Mouse (Mus musculus) heart, embryonic 12.5 days (tissue): ENCODE data around the gene Ino80b. TPM values are rescaled to one million over a fixed set of nuclear protein-coding genes. Genes with fewer than 3 reads are reported as not detected.

Experiments used
- ATAC-seq: fragments of 200-750 bp; cut with Nextera tagmentation; 2 replicates; pipeline ENCODE4 v1.8.0; 2017; ENCODE audit warnings: moderate TSS enrichment, moderate library complexity; ENCODE audit not compliant: insufficient number of reproducible peaks, low FRiP score
- H3K27ac ChIP-seq: fragments of 300-500 bp; sonication (generic); 2 replicates; pipeline ENCODE4 v1.5.1; 2016; ENCODE audit warnings: mild to moderate bottlenecking, moderate library complexity; ENCODE audit not compliant: poor library complexity, severe bottlenecking
- H3K27me3 ChIP-seq: fragments of 300-500 bp; sonication (generic); replicated peaks from 2 replicates; pipeline ENCODE4 v1.6.1; 2016; ENCODE audit warnings: mild to moderate bottlenecking, moderate library complexity
- H3K36me3 ChIP-seq: fragments of 300-500 bp; sonication (generic); 2 replicates; pipeline ENCODE4 v1.6.1; 2016; ENCODE audit warnings: mild to moderate bottlenecking, moderate library complexity
- H3K4me1 ChIP-seq: fragments of 300-500 bp; sonication (generic); replicated peaks from 2 replicates; pipeline ENCODE4 v1.6.1; 2016; ENCODE audit warnings: mild to moderate bottlenecking
- H3K4me2 ChIP-seq: fragments of 300-500 bp; sonication (generic); 2 replicates; pipeline ENCODE4 v1.6.1; 2016; ENCODE audit warnings: mild to moderate bottlenecking, moderate library complexity
- H3K4me3 ChIP-seq: fragments of 300-500 bp; sonication (generic); 2 replicates; pipeline ENCODE4 v1.5.1; 2016; ENCODE audit warnings: mild to moderate bottlenecking
- H3K9ac ChIP-seq: fragments of 300-500 bp; sonication (generic); 2 replicates; pipeline ENCODE4 v1.6.1; 2016; ENCODE audit warnings: mild to moderate bottlenecking, moderate library complexity
- H3K9me3 ChIP-seq: fragments of 300-500 bp; sonication (generic); replicated peaks from 2 replicates; pipeline ENCODE4 v1.6.1; 2016; ENCODE audit warnings: mild to moderate bottlenecking, moderate library complexity
- WGBS: fragments of 180-500 bp; shearing (Covaris S2); methylation state at CpG from one replicate; pipeline ENCODE4 v1.1.7; 2016; 5-methylcytosine and 5-hydroxymethylcytosine counted together
- polyA plus RNA-seq: library from polyadenylated mRNA; unstranded; fragments of >200 nt; fragmentation: Nextera tagmentation; extraction: Ambion mirVana; gene quantifications from 2 replicates; pipeline ENCODE4 v1.2.1, GENCODE M21; 2016

The Ino80b gene
- polyA plus RNA-seq, 1 experiment from 2014 or later = 12.1 TPM

DNA sequence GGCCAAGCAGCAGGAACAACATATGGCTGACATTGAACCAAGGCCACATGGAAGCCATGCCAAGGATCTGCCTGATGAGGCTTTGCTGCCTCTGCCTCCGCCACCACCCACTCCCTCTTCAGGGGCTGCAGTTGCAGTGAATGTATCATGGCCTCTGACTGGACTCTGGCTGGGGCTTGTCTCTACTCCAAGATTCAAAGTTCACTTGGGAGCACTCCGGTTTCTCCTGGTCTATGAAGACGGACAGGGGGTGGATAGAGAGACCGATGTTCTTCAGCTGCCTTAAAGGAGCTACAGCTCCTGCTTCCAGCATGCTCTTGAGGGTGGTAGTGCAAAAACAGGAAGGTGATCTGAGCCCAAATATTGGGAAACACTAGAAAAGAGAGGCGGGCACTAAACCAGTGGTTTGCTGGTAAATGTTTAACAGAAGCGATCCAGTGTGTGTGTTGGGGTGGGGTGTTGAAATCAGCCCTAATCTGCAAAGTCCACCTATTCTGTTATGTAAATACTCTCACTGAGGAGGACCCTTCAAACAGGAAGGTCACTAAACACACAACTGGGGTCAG lies 6.3 kb upstream of the Ino80b start:
- no peak for ATAC-seq
- 73% methylated on average over 6 of the region's 6 CpGs for WGBS
- peaks cover 16% of the 10 kb centered on the region for H3K4me1 ChIP-seq
- peaks cover 11% of the 10 kb centered on the region; the same call in 1 of the 2 replicates for H3K27me3 ChIP-seq
- no peak overlapping the region for H3K4me3 ChIP-seq
- no peaks in the 10 kb centered on the region for H3K9me3 ChIP-seq
- H3K4me2 ChIP-seq = no peak overlapping the region
- H3K9ac ChIP-seq = no peak overlapping the region; the same call in 1 of the 2 replicates
- H3K27ac ChIP-seq = no peak overlapping the region
- H3K36me3 ChIP-seq = no peaks in the 10 kb centered on the region

DNA sequence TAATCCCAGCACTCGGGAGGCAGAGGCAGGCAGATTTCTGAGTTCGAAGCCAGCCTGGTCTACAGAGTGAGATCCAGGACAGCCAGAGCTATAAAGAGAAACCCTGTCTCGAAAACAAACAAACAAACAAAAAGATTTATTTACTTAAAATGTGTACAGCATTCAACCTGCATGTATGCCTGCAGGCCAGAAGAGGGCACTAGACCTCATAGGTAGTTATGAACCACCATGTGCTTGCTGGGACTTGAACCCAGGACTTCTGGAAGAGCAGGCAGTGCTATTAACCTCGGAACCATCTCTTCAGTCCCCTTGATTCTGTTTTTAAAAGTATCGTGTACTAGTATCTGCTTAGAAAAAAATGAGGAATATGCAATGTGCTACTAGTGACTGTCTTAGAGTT lies 2.2 kb upstream of the Ino80b start:
- Histone ChIP-seq H3K36me3 (no peaks in the 10 kb centered on the region), H3K4me2 (no peak overlapping the region), H3K9me3 (no peaks in the 10 kb centered on the region), H3K27ac (no peak overlapping the region), H3K4me3 (no peak overlapping the region), H3K27me3 (no peaks in the 10 kb centered on the region), H3K9ac (no peak overlapping the region), H3K4me1 (peaks cover 19% of the 10 kb centered on the region)
- WGBS = 92% methylated on average over 5 of the region's 5 CpGs
- no peak for ATAC-seq

DNA sequence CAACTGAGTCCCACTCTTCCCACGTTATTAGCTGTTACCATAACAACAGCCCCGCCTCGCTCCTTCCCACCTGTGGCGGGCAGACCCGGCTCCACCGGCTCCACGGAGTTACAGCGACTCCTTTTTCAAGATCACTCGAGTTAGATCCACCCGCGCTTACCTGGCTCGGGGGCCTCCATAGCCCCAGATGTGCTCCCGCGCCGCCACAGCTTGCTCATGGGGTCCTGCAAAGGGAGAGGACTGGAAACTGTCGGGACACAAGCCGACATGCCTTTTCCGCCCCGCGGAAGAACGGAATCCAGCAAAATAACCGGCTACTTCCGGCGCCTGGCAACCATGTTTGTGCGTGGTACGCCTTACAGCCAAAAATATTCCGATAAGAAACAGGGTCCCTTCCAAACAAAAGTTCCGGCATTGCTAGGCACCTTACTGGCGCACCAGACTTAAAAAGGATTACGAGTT lies 349 bp downstream of the Ino80b start:
- H3K4me2 ChIP-seq = peak overlapping the region; percentile 81
- H3K9ac ChIP-seq = peak overlapping the region; percentile 81
- peaks cover 33% of the 10 kb centered on the region for H3K4me1 ChIP-seq
- peak overlapping the region; percentile 50; the same call in 1 of the 2 replicates for H3K27ac ChIP-seq
- under 1% methylated on average over 30 of the region's 30 CpGs for WGBS
- 0 out of 2 replicates have a peak, but pooled peaks cover under 1% of the 10 kb centered on the region for H3K36me3 ChIP-seq
- H3K27me3 ChIP-seq = no peaks in the 10 kb centered on the region
- ATAC-seq = no peak
- no peaks in the 10 kb centered on the region for H3K9me3 ChIP-seq
- H3K4me3 ChIP-seq = peak overlapping the region; percentile 92

DNA sequence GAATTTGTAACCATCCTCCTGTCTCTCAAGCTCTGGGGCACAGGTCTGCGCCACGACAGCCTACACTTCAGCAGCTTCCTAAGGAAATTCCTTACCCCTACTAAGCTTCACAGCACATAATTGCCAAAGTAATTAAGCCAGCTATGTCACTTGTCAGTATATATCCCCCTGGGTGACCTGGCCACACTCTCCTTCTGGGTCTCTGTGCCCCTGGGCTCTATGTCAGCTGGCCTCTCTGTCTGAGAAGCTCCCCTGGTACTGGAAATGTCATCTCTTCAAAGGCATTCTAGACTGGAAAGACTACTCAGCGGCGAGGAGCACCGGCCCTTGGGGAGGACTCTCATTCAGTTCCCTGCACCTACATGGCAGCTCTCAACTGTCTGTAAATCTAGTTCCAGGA lies 2.3 kb downstream of the Ino80b start:
- peaks cover 20% of the 10 kb centered on the region for H3K36me3 ChIP-seq
- no peaks in the 10 kb centered on the region for H3K9me3 ChIP-seq
- H3K4me1 ChIP-seq = peaks cover 41% of the 10 kb centered on the region
- no peaks in the 10 kb centered on the region for H3K27me3 ChIP-seq
- H3K4me2 ChIP-seq = peak overlapping the region; percentile 96
- no peak overlapping the region for H3K27ac ChIP-seq
- no peak for ATAC-seq
- H3K9ac ChIP-seq = no peak overlapping the region
- no peak overlapping the region for H3K4me3 ChIP-seq
- WGBS = 84% methylated on average over 5 of the region's 5 CpGs

DNA sequence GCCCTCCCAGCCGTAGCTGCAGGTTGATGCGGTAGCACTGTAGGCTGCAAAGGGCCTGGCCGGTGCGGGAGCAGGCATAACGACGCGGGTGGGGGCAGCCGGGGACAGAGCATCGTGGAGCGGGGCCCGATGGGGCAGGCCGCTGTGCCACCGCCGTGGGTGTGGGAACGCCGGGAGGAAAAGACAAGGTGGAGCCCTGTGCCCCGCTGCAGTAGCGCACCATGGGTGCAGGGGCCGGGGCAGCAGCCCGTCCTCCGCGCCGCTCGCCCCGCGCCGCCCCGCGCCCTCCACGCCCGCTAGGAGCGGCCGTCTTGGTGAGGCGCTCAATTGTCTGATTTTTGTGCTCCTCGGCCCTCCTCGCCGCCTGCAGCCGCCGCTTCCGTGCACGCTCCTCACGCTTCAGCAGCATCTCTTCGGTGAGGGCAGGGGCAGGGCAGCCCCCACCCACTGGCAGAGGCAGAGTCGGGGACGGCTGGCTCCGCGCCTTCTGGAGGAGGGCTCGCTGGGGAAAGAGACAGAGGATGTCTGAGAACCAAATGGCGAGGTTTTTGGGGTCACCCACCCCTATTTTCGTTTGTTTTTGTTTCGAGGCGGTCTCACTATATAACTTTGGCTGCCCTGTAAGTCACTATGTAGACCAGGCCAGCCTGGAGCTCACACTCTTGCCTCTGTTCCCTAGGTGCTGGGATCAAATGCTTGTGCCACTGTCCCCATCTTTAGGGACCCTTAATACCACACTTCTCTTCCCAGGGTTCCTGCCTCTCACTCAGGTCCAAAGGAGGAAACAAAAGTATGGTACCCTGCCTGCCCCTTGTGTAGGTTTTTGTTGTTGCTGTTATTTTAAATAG lies 3.1 kb downstream of the Ino80b start:
- Histone ChIP-seq H3K4me1 (peaks cover 41% of the 10 kb centered on the region), H3K4me3 (peak overlapping the region; percentile 79), H3K9ac (peak overlapping the region; percentile 86), H3K36me3 (peaks cover 28% of the 10 kb centered on the region), H3K9me3 (no peaks in the 10 kb centered on the region), H3K27me3 (no peaks in the 10 kb centered on the region), H3K27ac (peak overlapping the region; percentile 92), H3K4me2 (peak overlapping the region; percentile 96)
- 2% methylated on average over 52 of the region's 52 CpGs for WGBS
- peak; percentile 53 for ATAC-seq

DNA sequence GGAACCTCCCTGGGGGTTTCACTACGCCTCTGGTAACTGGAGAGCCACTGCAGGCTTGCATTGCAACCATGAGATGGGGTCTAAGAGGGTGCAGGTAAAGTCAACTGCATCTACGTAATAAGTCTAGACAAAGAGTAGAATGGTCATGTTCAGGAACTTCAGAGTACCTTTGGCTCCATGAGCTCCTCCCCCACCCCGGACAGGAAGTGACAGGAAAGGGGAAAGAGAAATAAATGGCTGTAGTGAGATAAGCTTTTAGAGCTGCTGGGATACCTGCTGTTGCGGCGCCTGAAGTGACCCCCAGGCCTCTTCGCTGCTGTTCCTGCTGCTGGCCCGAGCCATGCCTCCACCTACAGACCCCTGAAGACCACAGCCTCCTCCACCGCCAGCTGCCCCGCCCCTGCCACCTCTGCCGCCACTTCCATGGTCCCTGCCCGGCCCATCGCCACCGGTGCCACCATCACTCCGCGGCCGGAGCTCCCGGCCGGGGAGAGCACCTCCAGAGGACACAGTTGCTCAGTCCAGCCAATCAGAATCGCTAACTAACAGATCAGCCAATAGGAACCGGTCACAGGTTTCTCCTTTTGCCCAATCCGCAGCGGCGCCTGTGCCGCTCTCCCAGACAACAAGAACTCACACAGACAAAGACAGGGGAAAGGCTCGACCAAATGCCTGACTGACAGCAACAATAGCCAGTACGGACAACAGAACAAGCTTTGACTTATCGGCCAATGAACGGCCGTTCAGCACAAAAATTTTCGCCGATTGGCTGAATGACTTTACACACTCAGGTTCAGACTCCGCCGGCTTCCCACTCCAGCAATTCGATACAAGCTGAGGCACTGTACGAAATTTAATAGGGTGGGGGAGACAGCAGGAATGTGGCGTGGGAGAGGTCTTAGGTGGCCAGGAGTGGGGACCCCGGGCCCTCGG lies 4.0 kb downstream of the Ino80b start, which contains the start of gene Wbp1:
Wbp1 (minus strand) TSS at position 630 of the 933 bp plus-strand sequence.
- H3K9ac ChIP-seq = peak within 1 kb of the TSS; percentile 88
- peak within 1 kb of the TSS; percentile 79 for H3K4me3 ChIP-seq
- under 1% methylated on average over 38 of the region's 38 CpGs for WGBS
- H3K27me3 ChIP-seq = no peaks in the 10 kb centered on the region
- H3K9me3 ChIP-seq = no peaks in the 10 kb centered on the region
- peaks cover 33% of the 10 kb centered on the region for H3K36me3 ChIP-seq
- peak within 1 kb of the TSS; percentile 96 for H3K4me2 ChIP-seq
- H3K27ac ChIP-seq = peak within 1 kb of the TSS; percentile 93
- H3K4me1 ChIP-seq = peaks cover 50% of the 10 kb centered on the region
- ATAC-seq = peak; percentile 95

DNA sequence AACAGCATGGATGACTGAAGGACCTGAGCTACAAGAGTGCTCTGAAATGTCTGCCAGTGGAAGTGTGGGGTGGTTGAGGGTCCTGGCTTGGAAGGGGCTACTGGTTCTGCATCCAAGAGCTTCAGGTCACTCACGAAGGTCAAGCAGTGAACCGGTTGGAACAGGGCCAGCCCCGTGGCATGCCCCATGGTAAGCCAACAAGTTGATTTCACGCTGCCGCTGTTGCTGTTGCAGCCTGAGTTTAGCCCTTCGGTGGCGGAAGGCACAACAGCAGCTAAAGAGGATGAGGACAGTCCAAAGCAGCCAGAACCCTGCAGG lies 5.5 kb downstream of the Ino80b start:
- no peaks in the 10 kb centered on the region for H3K27me3 ChIP-seq
- peak overlapping the region; percentile 90 for H3K4me2 ChIP-seq
- H3K4me3 ChIP-seq = no peak overlapping the region
- no peak overlapping the region for H3K9ac ChIP-seq
- ATAC-seq = no peak
- H3K36me3 ChIP-seq = peaks cover 33% of the 10 kb centered on the region
- no peaks in the 10 kb centered on the region for H3K9me3 ChIP-seq
- H3K4me1 ChIP-seq = peaks cover 48% of the 10 kb centered on the region
- H3K27ac ChIP-seq = no peak overlapping the region
- WGBS = 86% methylated on average over 7 of the region's 7 CpGs

DNA sequence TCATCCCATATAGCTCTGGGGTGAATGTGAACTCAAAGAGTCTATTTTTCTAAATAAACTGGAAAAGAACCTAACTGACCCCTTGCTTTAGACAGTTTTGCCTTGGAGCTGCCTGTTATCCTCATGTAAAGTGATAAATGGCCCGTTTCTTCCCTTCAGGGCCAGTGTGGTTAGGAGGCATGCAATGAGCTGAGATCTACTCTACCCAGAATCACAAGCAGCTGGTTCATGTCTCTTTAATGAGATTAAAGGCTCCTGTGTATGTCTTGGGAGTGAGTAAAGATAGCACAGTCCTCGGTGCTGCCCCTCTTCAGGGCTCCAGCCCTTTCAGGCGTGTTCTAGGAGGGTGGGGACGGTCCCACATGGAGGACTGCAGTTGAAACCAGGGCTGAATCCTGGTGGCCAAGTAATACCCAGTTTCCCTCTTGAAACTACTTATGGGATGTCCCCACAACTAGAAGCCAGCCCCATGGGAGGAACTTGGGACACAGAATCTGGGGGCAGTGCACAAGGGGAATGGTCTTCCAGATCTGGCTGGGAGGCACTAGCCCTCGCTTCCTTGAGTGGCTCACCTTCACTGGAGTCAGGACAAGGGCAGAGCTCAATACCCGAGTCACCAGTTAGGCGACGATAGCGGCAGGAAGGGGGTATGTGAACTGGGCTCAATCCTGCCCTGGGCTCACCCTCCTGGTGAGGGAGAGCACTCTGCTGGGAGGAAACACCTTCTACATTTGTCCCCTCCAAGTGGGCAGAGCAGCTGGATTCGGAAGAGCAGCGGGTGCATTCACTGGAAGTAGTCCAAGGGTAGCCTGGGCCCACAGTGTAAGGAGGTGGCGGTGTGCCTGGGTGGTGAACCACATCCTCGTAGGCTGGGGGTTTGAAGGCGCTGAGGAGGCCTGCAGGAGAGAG lies 6.2 kb downstream of the Ino80b start:
- Histone ChIP-seq H3K4me3 (no peak overlapping the region), H3K4me2 (no peak overlapping the region), H3K36me3 (peaks cover 33% of the 10 kb centered on the region), H3K27ac (no peak overlapping the region), H3K4me1 (peaks cover 48% of the 10 kb centered on the region), H3K9me3 (no peaks in the 10 kb centered on the region), H3K9ac (no peak overlapping the region), H3K27me3 (no peaks in the 10 kb centered on the region)
- ATAC-seq = no peak
- WGBS = 75% methylated on average over 14 of the region's 14 CpGs

DNA sequence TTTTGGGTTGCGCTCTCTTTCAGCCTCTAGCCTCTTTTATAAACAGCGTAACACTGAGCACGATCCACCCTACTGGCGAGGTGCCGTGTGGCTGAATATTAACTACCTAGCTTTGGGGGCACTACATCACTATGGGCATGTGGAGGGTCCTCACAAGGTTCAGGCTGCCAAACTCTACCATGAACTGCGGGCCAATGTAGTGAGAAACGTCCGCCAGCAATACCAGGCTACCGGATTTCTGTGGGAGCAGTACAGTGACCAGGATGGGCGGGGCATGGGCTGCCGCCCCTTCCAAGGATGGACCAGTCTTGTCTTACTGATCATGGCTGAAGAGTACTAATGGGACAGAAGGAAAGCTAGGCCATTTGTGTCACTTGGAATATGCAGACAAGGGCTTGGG lies 6.9 kb downstream of the Ino80b start:
- peaks cover 43% of the 10 kb centered on the region for H3K4me1 ChIP-seq
- 83% methylated on average over 11 of the region's 11 CpGs for WGBS
- H3K27me3 ChIP-seq = no peaks in the 10 kb centered on the region
- no peak overlapping the region for H3K9ac ChIP-seq
- no peak overlapping the region for H3K4me2 ChIP-seq
- peaks cover 33% of the 10 kb centered on the region for H3K36me3 ChIP-seq
- no peak overlapping the region for H3K27ac ChIP-seq
- H3K9me3 ChIP-seq = no peaks in the 10 kb centered on the region
- no peak for ATAC-seq
- no peak overlapping the region for H3K4me3 ChIP-seq

DNA sequence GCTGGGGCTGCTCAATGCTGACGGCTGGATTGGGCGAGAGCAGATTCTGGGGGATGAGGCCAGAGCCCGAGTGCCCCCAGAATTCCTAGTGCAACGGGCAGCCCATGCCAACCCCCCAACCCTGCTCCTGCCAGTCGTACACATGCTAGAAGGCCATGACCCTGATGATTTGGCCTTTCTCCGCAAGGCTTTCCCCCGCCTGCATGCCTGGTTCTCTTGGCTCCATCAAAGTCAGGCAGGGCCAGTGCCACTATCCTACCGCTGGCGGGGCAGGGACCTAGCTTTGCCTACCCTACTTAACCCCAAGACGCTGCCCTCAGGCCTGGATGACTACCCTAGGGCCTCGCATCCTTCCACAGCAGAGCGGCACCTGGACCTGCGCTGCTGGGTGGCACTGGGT lies 7.6 kb downstream of the Ino80b start:
- Histone ChIP-seq H3K36me3 (peaks cover 33% of the 10 kb centered on the region), H3K4me3 (no peak overlapping the region), H3K4me1 (peaks cover 38% of the 10 kb centered on the region), H3K9me3 (no peaks in the 10 kb centered on the region), H3K9ac (no peak overlapping the region), H3K27me3 (no peaks in the 10 kb centered on the region), H3K27ac (no peak overlapping the region), H3K4me2 (no peak overlapping the region)
- no peak for ATAC-seq
- 89% methylated on average over 13 of the region's 13 CpGs for WGBS
